Mouse (Mus musculus) fibroblast of lung, adult 2 months (primary cell): Measurements from ENCODE around the gene Haus2.
A peak's percentile ranks its signal among the peaks of the same experiment; 100 is the strongest.

ENCODE experiments used
- DNase-seq: peaks from one replicate; pipeline ENCODE4 v3.0.0-alpha.2; 2011; ENCODE audit warnings: low read depth

The Haus2 gene

GRCm38 (mm10) chr2:120616279-120617163 is 7.3 kb downstream of the Haus2 start:
- DNase-seq: no peak

GRCm38 (mm10) chr2:120619538-120619937 is 10.4 kb downstream of the Haus2 start:
- no peak for DNase-seq

GRCm38 (mm10) chr2:120622920-120623319 is 13.7 kb downstream of the Haus2 start:
- DNase-seq: no peak

GRCm38 (mm10) chr2:120628076-120628865 is 19.1 kb downstream of the Haus2 start:
- DNase-seq: no peak

- peak; percentile 96 for DNase-seq
Measured at GRCm38 (mm10) chr2:120628886-120629735, 19.9 kb downstream of the Haus2 start, which contains the start of gene Stard9. Gene Stard9, plus strand, starts transcription at chr2:120629121.

GRCm38 (mm10) chr2:120630246-120630645 is 21.1 kb downstream of the Haus2 start:
- DNase-seq: no peak

- no peak for DNase-seq
Measured at GRCm38 (mm10) chr2:120630655-120631054, 21.5 kb downstream of the Haus2 start.

GRCm38 (mm10) chr2:120631521-120631920 is 22.3 kb downstream of the Haus2 start:
- DNase-seq: no peak

- DNase-seq: no peak
Measured at GRCm38 (mm10) chr2:120631957-120632356, 22.8 kb downstream of the Haus2 start.

- no peak for DNase-seq
Measured at GRCm38 (mm10) chr2:120640835-120641234, 31.7 kb downstream of the Haus2 start.

- peak; percentile 40 for DNase-seq
Measured at GRCm38 (mm10) chr2:120643836-120644235, 34.7 kb downstream of the Haus2 start.

- no peak for DNase-seq
Measured at GRCm38 (mm10) chr2:120646777-120647176, 37.6 kb downstream of the Haus2 start.

GRCm38 (mm10) chr2:120652256-120652924 is 43.2 kb downstream of the Haus2 start:
- no peak for DNase-seq

- no peak for DNase-seq
Measured at GRCm38 (mm10) chr2:120652925-120653284, 43.7 kb downstream of the Haus2 start.

- no peak for DNase-seq
Measured at GRCm38 (mm10) chr2:120654693-120655092, 45.5 kb downstream of the Haus2 start.

GRCm38 (mm10) chr2:120655905-120656304 is 46.7 kb downstream of the Haus2 start:
- no peak for DNase-seq

GRCm38 (mm10) chr2:120656711-120657110 is 47.5 kb downstream of the Haus2 start:
- no peak for DNase-seq

GRCm38 (mm10) chr2:120658486-120658885 is 49.3 kb downstream of the Haus2 start:
- DNase-seq: no peak

GRCm38 (mm10) chr2:120659318-120659717 is 50.1 kb downstream of the Haus2 start:
- no peak for DNase-seq

GRCm38 (mm10) chr2:120660486-120661078 is 51.4 kb downstream of the Haus2 start:
- DNase-seq: no peak

GRCm38 (mm10) chr2:120662766-120663165 is 53.6 kb downstream of the Haus2 start:
- no peak for DNase-seq
